Mouse (Mus musculus): Measurements from ENCODE around the gene Tm4sf19.

Tm4sf19 gene

DNA sequence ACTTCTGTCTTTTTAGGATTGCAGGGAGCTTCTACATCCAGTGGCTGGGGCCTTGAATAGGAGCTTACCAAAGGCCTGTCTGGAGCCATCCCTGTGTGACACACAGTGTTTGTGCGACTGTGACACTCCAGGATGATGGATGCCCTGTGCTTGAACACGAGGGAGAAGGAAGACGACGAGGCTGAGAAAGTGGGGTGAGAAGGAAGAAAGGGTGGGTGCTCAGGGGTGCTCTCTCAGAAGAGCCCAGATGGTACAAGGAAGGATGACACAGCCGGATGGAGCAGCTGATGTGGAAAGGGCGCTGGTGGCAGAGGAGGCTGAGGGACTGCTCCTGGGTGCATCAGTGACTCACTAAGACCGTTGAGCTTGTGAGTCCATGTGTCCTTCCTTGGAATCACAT lies at the start of gene Tm4sf19:
Gene Tm4sf19, plus strand, starts transcription at position 240 of the 400 bp plus-strand sequence.
- TF ChIP-seq POU5F1 (IDR thresholded peaks at IDR 0.05; ENCODE audit: borderline replicate concordance, low read length) (no peak), CTCF (conservative IDR thresholded peaks at IDR 0.05; ENCODE audit: low read length) (no peak)
- Histone ChIP-seq H3K4me1 (replicated peaks; ENCODE audit: low read depth, low read length) (peaks cover 5% of the 10 kb centered on the region), H3K4me3 (replicated peaks; ENCODE audit: low read length) (no peak within 1 kb of the TSS), H3K9me3 (ENCODE audit: low read length) (no peaks in the 10 kb centered on the region), H3K27me3 (ENCODE audit: insufficient read depth, low read length) (no peaks in the 10 kb centered on the region), H3K36me3 (ENCODE audit: insufficient read depth, low read length) (no peaks in the 10 kb centered on the region)

DNA sequence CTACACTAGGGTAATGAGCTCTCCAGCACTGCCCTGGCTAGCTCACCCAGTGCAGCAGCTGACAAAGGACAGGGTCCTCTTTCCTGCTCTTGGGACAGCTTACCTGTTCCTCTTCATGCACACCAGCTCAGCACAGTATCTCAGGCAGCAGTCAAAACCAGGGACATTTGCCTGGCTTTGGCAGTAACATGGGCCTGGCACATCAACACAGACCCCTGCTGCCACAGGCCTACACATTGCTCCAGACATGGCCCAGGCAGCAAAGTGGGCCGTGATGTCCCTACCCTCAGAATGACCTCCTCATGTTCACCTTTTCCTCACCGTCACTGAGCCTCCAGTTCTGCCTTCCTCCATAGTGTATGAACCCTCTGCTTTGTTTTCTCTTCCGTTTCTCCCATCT lies 49.5 kb upstream of the Tm4sf19 start:
- H3K4me3 ChIP-seq (replicated peaks; ENCODE audit: low read length), result no peak overlapping the region
- no peaks in the 10 kb centered on the region for H3K9me3 ChIP-seq (ENCODE audit: low read length)
- H3K27me3 ChIP-seq (ENCODE audit: insufficient read depth, low read length), result no peaks in the 10 kb centered on the region
- TF ChIP-seq NANOG (IDR thresholded peaks at IDR 0.05; ENCODE audit: borderline replicate concordance, low read length), result no peak
- no peak for TF ChIP-seq CTCF (conservative IDR thresholded peaks at IDR 0.05; ENCODE audit: low read length)
- TF ChIP-seq POU5F1 (IDR thresholded peaks at IDR 0.05; ENCODE audit: borderline replicate concordance, low read length), result no peak
- H3K36me3 ChIP-seq (ENCODE audit: insufficient read depth, low read length), result peaks cover 44% of the 10 kb centered on the region
- peaks cover 27% of the 10 kb centered on the region for H3K4me1 ChIP-seq (replicated peaks; ENCODE audit: low read depth, low read length)

DNA sequence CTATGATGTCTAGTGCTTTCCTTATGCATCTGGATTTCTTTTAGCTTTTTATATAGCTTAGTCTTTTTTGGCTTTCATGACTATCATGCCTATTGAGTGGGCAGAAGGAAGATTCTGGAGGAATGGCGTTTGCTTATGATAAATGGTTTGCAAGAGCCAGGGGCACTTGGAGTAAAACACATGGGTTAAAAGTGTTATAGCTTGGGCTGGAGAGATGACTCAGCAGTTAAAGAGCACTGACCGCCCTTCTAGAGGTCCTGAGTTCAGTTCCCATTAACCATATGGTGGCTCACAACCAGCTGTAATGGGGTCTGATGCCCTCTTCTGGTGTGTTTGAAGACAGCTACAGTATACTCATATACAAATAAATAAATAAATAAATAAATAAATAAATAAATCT lies 36.8 kb upstream of the Tm4sf19 start:
- H3K4me1 ChIP-seq (replicated peaks; ENCODE audit: low read depth, low read length), result no peaks in the 10 kb centered on the region
- TF ChIP-seq POU5F1 (IDR thresholded peaks at IDR 0.05; ENCODE audit: borderline replicate concordance, low read length) (no peak), NANOG (IDR thresholded peaks at IDR 0.05; ENCODE audit: borderline replicate concordance, low read length) (no peak), CTCF (conservative IDR thresholded peaks at IDR 0.05; ENCODE audit: low read length) (no peak)
- no peaks in the 10 kb centered on the region for H3K27me3 ChIP-seq (ENCODE audit: insufficient read depth, low read length)
- peaks cover 72% of the 10 kb centered on the region for H3K36me3 ChIP-seq (ENCODE audit: insufficient read depth, low read length)
- no peak overlapping the region for H3K4me3 ChIP-seq (replicated peaks; ENCODE audit: low read length)
- H3K9me3 ChIP-seq (ENCODE audit: low read length), result no peaks in the 10 kb centered on the region

DNA sequence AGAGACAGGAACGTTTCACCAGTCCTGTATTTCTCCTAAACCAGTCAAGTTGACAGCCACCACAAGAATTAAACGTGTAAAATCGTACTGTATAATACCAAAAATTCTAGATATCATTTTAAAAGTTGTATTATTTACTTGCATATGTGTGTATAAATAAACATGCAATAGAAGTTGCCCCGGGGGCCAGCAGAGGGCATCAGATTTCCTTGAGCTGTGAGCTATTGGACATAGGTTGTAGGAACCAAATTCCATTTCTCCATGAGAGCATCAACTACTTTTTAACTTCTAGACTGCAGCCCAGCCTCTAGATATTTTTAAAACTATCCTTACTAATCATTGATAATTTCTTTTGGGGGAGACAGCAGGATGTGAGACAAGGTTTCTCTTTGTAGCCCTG lies 29.0 kb upstream of the Tm4sf19 start:
- H3K9me3 ChIP-seq (ENCODE audit: low read length), result no peaks in the 10 kb centered on the region

GRCm38 (mm10) chr16:32379575-32379974 lies 20.7 kb upstream of the Tm4sf19 start:
- H3K27me3 ChIP-seq (ENCODE audit: insufficient read depth, low read length), result no peaks in the 10 kb centered on the region
- no peak for TF ChIP-seq POU5F1 (IDR thresholded peaks at IDR 0.05; ENCODE audit: borderline replicate concordance, low read length)
- TF ChIP-seq CTCF (conservative IDR thresholded peaks at IDR 0.05; ENCODE audit: low read length), result no peak
- no peak for TF ChIP-seq NANOG (IDR thresholded peaks at IDR 0.05; ENCODE audit: borderline replicate concordance, low read length)
- H3K36me3 ChIP-seq (ENCODE audit: insufficient read depth, low read length), result peaks cover 96% of the 10 kb centered on the region
- no peaks in the 10 kb centered on the region for H3K9me3 ChIP-seq (ENCODE audit: low read length)
- no peaks in the 10 kb centered on the region for H3K4me1 ChIP-seq (replicated peaks; ENCODE audit: low read depth, low read length)
- H3K4me3 ChIP-seq (replicated peaks; ENCODE audit: low read length), result no peak overlapping the region

More for the DNA sequence above, 29.0 kb upstream of the Tm4sf19 start:
- TF ChIP-seq POU5F1 (IDR thresholded peaks at IDR 0.05; ENCODE audit: borderline replicate concordance, low read length), result no peak
- peak; percentile 35 for TF ChIP-seq CTCF (conservative IDR thresholded peaks at IDR 0.05; ENCODE audit: low read length)
- Histone ChIP-seq H3K36me3 (ENCODE audit: insufficient read depth, low read length) (peaks cover 80% of the 10 kb centered on the region), H3K4me3 (replicated peaks; ENCODE audit: low read length) (no peak overlapping the region), H3K4me1 (replicated peaks; ENCODE audit: low read depth, low read length) (no peaks in the 10 kb centered on the region), H3K27me3 (ENCODE audit: insufficient read depth, low read length) (no peaks in the 10 kb centered on the region)

DNA sequence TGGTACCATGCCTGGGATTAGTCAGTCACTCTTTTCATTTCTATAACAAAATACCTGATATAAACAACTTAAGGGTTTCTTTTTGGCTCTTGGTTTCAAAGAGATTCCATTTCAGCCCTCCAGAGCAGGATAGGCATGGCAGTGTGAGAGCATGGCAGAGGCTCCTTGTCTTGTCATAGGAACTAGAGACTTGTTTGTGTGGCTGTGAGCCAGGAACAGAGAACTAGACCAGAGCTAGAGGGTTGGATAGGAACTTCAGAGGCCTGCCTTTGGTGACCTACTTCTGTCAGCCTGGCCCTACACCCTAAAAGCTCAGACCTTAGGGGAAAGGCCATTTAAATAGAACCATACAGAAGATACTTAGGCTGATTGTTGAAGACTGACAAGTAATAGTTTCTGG lies 17.4 kb upstream of the Tm4sf19 start:
- H3K36me3 ChIP-seq (ENCODE audit: insufficient read depth, low read length), result peaks cover 96% of the 10 kb centered on the region
- no peaks in the 10 kb centered on the region for H3K27me3 ChIP-seq (ENCODE audit: insufficient read depth, low read length)
- no peaks in the 10 kb centered on the region for H3K9me3 ChIP-seq (ENCODE audit: low read length)
- TF ChIP-seq CTCF (conservative IDR thresholded peaks at IDR 0.05; ENCODE audit: low read length), result no peak
- TF ChIP-seq NANOG (IDR thresholded peaks at IDR 0.05; ENCODE audit: borderline replicate concordance, low read length), result no peak
- no peak for TF ChIP-seq POU5F1 (IDR thresholded peaks at IDR 0.05; ENCODE audit: borderline replicate concordance, low read length)
- no peak overlapping the region for H3K4me3 ChIP-seq (replicated peaks; ENCODE audit: low read length)
- H3K4me1 ChIP-seq (replicated peaks; ENCODE audit: low read depth, low read length), result no peaks in the 10 kb centered on the region

DNA sequence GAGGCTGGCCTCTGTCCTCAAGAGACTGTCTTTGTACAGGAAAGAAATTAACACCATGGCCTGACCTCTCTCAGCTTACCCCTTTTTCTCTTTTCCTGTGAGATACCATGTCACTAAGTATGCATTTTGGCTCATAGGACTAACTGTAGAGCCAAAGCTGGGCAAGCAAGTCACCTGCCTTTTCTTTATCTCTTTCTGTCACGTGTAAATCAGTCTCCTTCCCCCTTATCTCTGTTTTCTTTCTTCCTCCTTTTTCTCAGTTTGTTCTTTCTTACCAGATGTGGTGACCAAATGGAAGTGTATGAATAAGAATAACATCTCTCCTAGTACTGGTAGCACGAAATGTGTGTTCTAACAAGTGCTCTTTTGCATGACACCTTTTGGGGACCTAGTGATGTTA lies 15.4 kb upstream of the Tm4sf19 start:
- Histone ChIP-seq H3K27me3 (ENCODE audit: insufficient read depth, low read length) (no peaks in the 10 kb centered on the region), H3K9me3 (ENCODE audit: low read length) (no peaks in the 10 kb centered on the region), H3K36me3 (ENCODE audit: insufficient read depth, low read length) (peaks cover 87% of the 10 kb centered on the region), H3K4me1 (replicated peaks; ENCODE audit: low read depth, low read length) (no peaks in the 10 kb centered on the region), H3K4me3 (replicated peaks; ENCODE audit: low read length) (no peak overlapping the region)
- TF ChIP-seq CTCF (conservative IDR thresholded peaks at IDR 0.05; ENCODE audit: low read length) (no peak), NANOG (IDR thresholded peaks at IDR 0.05; ENCODE audit: borderline replicate concordance, low read length) (no peak), POU5F1 (IDR thresholded peaks at IDR 0.05; ENCODE audit: borderline replicate concordance, low read length) (no peak)

DNA sequence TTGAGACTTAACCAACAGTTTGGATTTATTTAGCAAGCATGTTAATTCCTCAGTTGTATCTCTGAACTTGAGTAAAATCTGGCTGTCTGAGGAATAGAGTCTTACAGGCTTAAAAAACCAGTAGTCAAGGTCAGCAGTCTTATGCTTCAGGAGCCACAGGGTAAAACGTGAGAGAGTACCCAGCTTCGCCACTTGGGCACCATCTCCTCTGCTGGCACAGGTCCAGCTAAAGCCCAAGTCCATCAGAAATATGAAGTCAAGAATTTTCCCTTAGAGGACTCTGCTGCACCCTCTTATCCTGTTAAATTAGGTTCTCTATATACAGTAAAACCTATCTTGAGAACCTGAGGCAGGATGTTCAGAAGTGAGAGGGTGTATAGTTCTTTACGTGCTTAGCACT lies 13.5 kb upstream of the Tm4sf19 start:
- TF ChIP-seq POU5F1 (IDR thresholded peaks at IDR 0.05; ENCODE audit: borderline replicate concordance, low read length) (no peak), CTCF (conservative IDR thresholded peaks at IDR 0.05; ENCODE audit: low read length) (no peak), NANOG (IDR thresholded peaks at IDR 0.05; ENCODE audit: borderline replicate concordance, low read length) (no peak)
- H3K9me3 ChIP-seq (ENCODE audit: low read length), result no peaks in the 10 kb centered on the region
- no peaks in the 10 kb centered on the region for H3K4me1 ChIP-seq (replicated peaks; ENCODE audit: low read depth, low read length)
- H3K27me3 ChIP-seq (ENCODE audit: insufficient read depth, low read length), result no peaks in the 10 kb centered on the region
- no peak overlapping the region for H3K4me3 ChIP-seq (replicated peaks; ENCODE audit: low read length)
- peaks cover 86% of the 10 kb centered on the region for H3K36me3 ChIP-seq (ENCODE audit: insufficient read depth, low read length)

DNA sequence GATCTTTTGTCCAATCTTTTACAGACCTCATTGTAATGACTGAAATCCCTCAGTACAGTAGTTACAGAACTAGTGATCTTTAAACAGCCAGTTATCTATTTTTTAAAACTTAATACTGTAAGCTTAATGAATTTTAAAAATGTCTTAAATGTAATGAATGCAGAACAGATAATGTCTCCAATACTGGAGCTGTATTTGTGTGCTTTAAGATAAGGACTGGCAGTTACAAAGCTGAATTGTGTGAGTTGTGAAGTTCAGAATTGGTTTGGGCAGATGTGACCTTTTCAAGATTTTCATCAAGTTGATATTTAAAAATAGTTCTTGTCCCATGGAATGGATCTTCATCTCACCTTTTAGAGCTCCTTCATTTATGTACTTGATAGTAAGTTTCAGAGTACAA lies 11.3 kb upstream of the Tm4sf19 start:
- H3K4me1 ChIP-seq (replicated peaks; ENCODE audit: low read depth, low read length), result no peaks in the 10 kb centered on the region
- TF ChIP-seq POU5F1 (IDR thresholded peaks at IDR 0.05; ENCODE audit: borderline replicate concordance, low read length) (no peak), CTCF (conservative IDR thresholded peaks at IDR 0.05; ENCODE audit: low read length) (no peak), NANOG (IDR thresholded peaks at IDR 0.05; ENCODE audit: borderline replicate concordance, low read length) (no peak)
- H3K27me3 ChIP-seq (ENCODE audit: insufficient read depth, low read length), result no peaks in the 10 kb centered on the region
- H3K9me3 ChIP-seq (ENCODE audit: low read length), result no peaks in the 10 kb centered on the region
- peaks cover 80% of the 10 kb centered on the region for H3K36me3 ChIP-seq (ENCODE audit: insufficient read depth, low read length)
- no peak overlapping the region for H3K4me3 ChIP-seq (replicated peaks; ENCODE audit: low read length)

All from E14TG2a.4 (cell line).